Mouse (Mus musculus) stomach, postnatal 0 days (tissue): ENCODE measurements around the gene Hs3st5.

Experiments
- CTCF ChIP-seq: IDR thresholded peaks from 2 replicates; pipeline ENCODE4 v1.5.1; 2016; ENCODE audit warnings: antibody characterized with exemption, low read depth, mild to moderate bottlenecking, moderate library complexity
- EP300 ChIP-seq: optimal IDR thresholded peaks from 2 replicates; pipeline ENCODE3; 2016; ENCODE audit warnings: antibody characterized with exemption

GRCm38 (mm10) chr10:36726239-36726638, 219.6 kb downstream of the Hs3st5 start:
- TF ChIP-seq CTCF (no peak), EP300 (no peak)
